Mouse (Mus musculus) G1E (cell line): ENCODE data around the gene Tnik. TPM values are rescaled to one million over a fixed set of nuclear protein-coding genes. Genes with fewer than 3 reads are reported as not detected.

ENCODE experiments used
- ATAC-seq: 2 replicates; pipeline ENCODE4 v1.8.0; 2016; ENCODE audit warnings: mild to moderate bottlenecking; ENCODE audit not compliant: insufficient number of reproducible peaks, poor library complexity, low FRiP score, severe bottlenecking; ENCODE audit errors: extremely low read depth
- DNase-seq: peaks from one replicate; pipeline ENCODE4 v3.0.0; 2012; ENCODE audit warnings: low spot score
- H3K27me3 ChIP-seq: 2 replicates; pipeline ENCODE4 v1.6.1; 2012; ENCODE audit warnings: mild to moderate bottlenecking, low read length, inconsistent platforms; ENCODE audit not compliant: insufficient read depth
- H3K36me3 ChIP-seq: replicated peaks from 2 replicates; pipeline ENCODE3; 2012; ENCODE audit warnings: mild to moderate bottlenecking, inconsistent platforms
- H3K4me1 ChIP-seq: 2 replicates; pipeline ENCODE4 v1.6.1; 2012; ENCODE audit warnings: low read depth, low read length, inconsistent platforms, mixed read lengths; ENCODE audit not compliant: insufficient read depth
- H3K4me3 ChIP-seq: 2 replicates; pipeline ENCODE4 v1.5.1; 2012; ENCODE audit warnings: low read depth, mild to moderate bottlenecking, inconsistent platforms, low read length, moderate library complexity, mixed read lengths
- H3K9me3 ChIP-seq: replicated peaks from 2 replicates; pipeline ENCODE4 v1.6.1; 2012; ENCODE audit warnings: inconsistent platforms
- CTCF ChIP-seq: IDR thresholded peaks from 2 replicates; pipeline ENCODE4 v1.5.1; 2012; ENCODE audit warnings: low read depth, low read length, inconsistent platforms, mixed read lengths
- GATA1 ChIP-seq: IDR thresholded peaks from 2 replicates; pipeline ENCODE4 v1.6.1; 2012; ENCODE audit warnings: borderline replicate concordance, low read length, inconsistent platforms, mixed read lengths
- GATA2 ChIP-seq: IDR thresholded peaks from 2 replicates; pipeline ENCODE4 v1.6.1; 2012; ENCODE audit warnings: low read depth, low read length, inconsistent platforms, borderline replicate concordance
- POLR2AphosphoS5 ChIP-seq: IDR thresholded peaks from 2 replicates; pipeline ENCODE4 v1.6.1; 2012; ENCODE audit warnings: low read depth, low read length, inconsistent platforms; ENCODE audit not compliant: insufficient replicate concordance
- TAL1 ChIP-seq: conservative IDR thresholded peaks from 2 replicates; pipeline ENCODE4 v1.6.1; 2012; ENCODE audit warnings: low read depth, low read length, inconsistent platforms, mixed read lengths
- polyA plus RNA-seq: library from polyadenylated mRNA; stranded (reverse); fragments of >175 nt; gene quantifications from 2 replicates; pipeline ENCODE4 v1.2.3, GENCODE M21; 2012
- total RNA-seq, 2 experiments: library from RNA; stranded (forward) in 1 of 2; stranded (reverse) in 1 of 2; fragments of 200-1000 nt in 1 of 2; fragments of >200 nt in 1 of 2; fragmentation: Nextera tagmentation in 1 of 2; gene quantifications; 2 replicates each; pipeline ENCODE4 v1.2.3; 2014 to 2017

Gene Tnik
- total and polyA plus RNA-seq, 3 experiments, result 0.69 to 4.6 (median 1.1) TPM

- Histone ChIP-seq H3K4me3 (no peak overlapping the region), H3K27me3 (no peaks in the 10 kb centered on the region; the same call in 1 of the 2 replicates), H3K4me1 (no peaks in the 10 kb centered on the region), H3K9me3 (no peaks in the 10 kb centered on the region), H3K36me3 (no peaks in the 10 kb centered on the region)
- ATAC-seq, result no peak
- TF ChIP-seq GATA1 (no peak), CTCF (no peak), POLR2AphosphoS5 (no peak)
- no peak for DNase-seq
These were observed 291.9 kb downstream of the Tnik start for GRCm38 (mm10) chr3:28554934-28555333.

GRCm38 (mm10) chr3:28555795-28556570 lies 293.0 kb downstream of the Tnik start:
- H3K4me3 ChIP-seq, result no peak overlapping the region
- no peak for ATAC-seq
- no peaks in the 10 kb centered on the region for H3K4me1 ChIP-seq
- no peak for TF ChIP-seq GATA1
- TF ChIP-seq TAL1, result no peak
- no peak for TF ChIP-seq CTCF
- no peak for TF ChIP-seq POLR2AphosphoS5
- no peak for TF ChIP-seq GATA2
- no peaks in the 10 kb centered on the region for H3K36me3 ChIP-seq
- no peak for DNase-seq
- no peaks in the 10 kb centered on the region for H3K9me3 ChIP-seq
- no peaks in the 10 kb centered on the region; the same call in 1 of the 2 replicates for H3K27me3 ChIP-seq

GRCm38 (mm10) chr3:28558328-28558871 lies 295.4 kb downstream of the Tnik start:
- ATAC-seq, result no peak
- H3K4me1 ChIP-seq, result no peaks in the 10 kb centered on the region
- H3K4me3 ChIP-seq, result no peak overlapping the region
- no peaks in the 10 kb centered on the region for H3K9me3 ChIP-seq
- TF ChIP-seq TAL1, result no peak
- no peak for TF ChIP-seq CTCF
- no peak for TF ChIP-seq POLR2AphosphoS5
- no peak for TF ChIP-seq GATA1
- no peak for TF ChIP-seq GATA2
- H3K27me3 ChIP-seq, result no peaks in the 10 kb centered on the region; the same call in 1 of the 2 replicates
- no peak for DNase-seq
- H3K36me3 ChIP-seq, result no peaks in the 10 kb centered on the region

- ATAC-seq (no peak), DNase-seq (no peak)
- Histone ChIP-seq H3K36me3 (no peaks in the 10 kb centered on the region), H3K4me1 (no peaks in the 10 kb centered on the region), H3K27me3 (no peaks in the 10 kb centered on the region), H3K9me3 (no peaks in the 10 kb centered on the region), H3K4me3 (no peak overlapping the region)
- no peak for TF ChIP-seq GATA2
- no peak for TF ChIP-seq CTCF
- TF ChIP-seq POLR2AphosphoS5, result no peak
- no peak for TF ChIP-seq TAL1
- no peak for TF ChIP-seq GATA1
These were observed 298.4 kb downstream of the Tnik start for GRCm38 (mm10) chr3:28561408-28561807.

GRCm38 (mm10) chr3:28562612-28563332 lies 299.8 kb downstream of the Tnik start:
- peak; percentile 3 for DNase-seq
- no peak for TF ChIP-seq TAL1
- TF ChIP-seq GATA1, result no peak
- no peak for TF ChIP-seq POLR2AphosphoS5
- TF ChIP-seq CTCF, result no peak
- no peak for TF ChIP-seq GATA2
- Histone ChIP-seq H3K4me1 (no peaks in the 10 kb centered on the region), H3K27me3 (0 out of 2 replicates have a peak, but pooled peaks cover 2% of the 10 kb centered on the region), H3K9me3 (no peaks in the 10 kb centered on the region), H3K4me3 (no peak overlapping the region), H3K36me3 (no peaks in the 10 kb centered on the region)
- ATAC-seq, result no peak; the same call in 1 of the 2 replicates

GRCm38 (mm10) chr3:28564370-28565357 lies 301.6 kb downstream of the Tnik start:
- H3K36me3 ChIP-seq, result no peaks in the 10 kb centered on the region
- no peak for DNase-seq
- ATAC-seq, result no peak

More at GRCm38 (mm10) chr3:28564370-28565357, 301.6 kb downstream of the Tnik start:
- Histone ChIP-seq H3K27me3 (0 out of 2 replicates have a peak, but pooled peaks cover 2% of the 10 kb centered on the region), H3K9me3 (no peaks in the 10 kb centered on the region), H3K4me1 (no peaks in the 10 kb centered on the region), H3K4me3 (no peak overlapping the region)
- no peak for TF ChIP-seq POLR2AphosphoS5
- no peak for TF ChIP-seq GATA2
- TF ChIP-seq TAL1, result no peak
- no peak for TF ChIP-seq GATA1
- TF ChIP-seq CTCF, result no peak
